Mouse (Mus musculus) small intestine, adult 2 months (tissue): ENCODE data around the gene Acnat1. TPM values are rescaled to one million over a fixed set of nuclear protein-coding genes. Genes with fewer than 3 reads are reported as not detected.
"Not testable (repeated sequence)": the region's sequence is repeated elsewhere in the genome, so short reads cannot be mapped to it uniquely, and the experiment has no call there.

Source experiments
- H3K27ac ChIP-seq: fragments of 200-500 bp; 2 replicates; pipeline ENCODE4 v1.5.1; 2012; ENCODE audit warnings: low read depth, low read length, control low read depth, inconsistent platforms; ENCODE audit not compliant: insufficient read depth
- H3K27me3 ChIP-seq: fragments of 200-500 bp; 2 replicates; pipeline ENCODE4 v1.6.1; 2012; ENCODE audit warnings: mild to moderate bottlenecking, moderate library complexity, low read length, inconsistent platforms; ENCODE audit not compliant: control insufficient read depth, insufficient read depth
- H3K36me3 ChIP-seq: fragments of 200-500 bp; 2 replicates; pipeline ENCODE4 v1.6.1; 2012; ENCODE audit warnings: mild to moderate bottlenecking, low read length, control low read depth, inconsistent platforms; ENCODE audit not compliant: control insufficient read depth, insufficient read depth
- H3K4me1 ChIP-seq: fragments of 200-500 bp; 2 replicates; pipeline ENCODE4 v1.6.1; 2012; ENCODE audit warnings: low read length, inconsistent platforms, mixed read lengths; ENCODE audit not compliant: control insufficient read depth, insufficient read depth, insufficient read length
- H3K4me3 ChIP-seq: fragments of 200-500 bp; 2 replicates; pipeline ENCODE4 v1.5.1; 2012; ENCODE audit warnings: low read depth, mild to moderate bottlenecking, control low read depth, inconsistent platforms, low read length, moderate library complexity
- CTCF ChIP-seq: fragments of 200-500 bp; IDR thresholded peaks from 2 replicates; pipeline ENCODE4 v1.5.1; 2012; ENCODE audit warnings: low read depth, mild to moderate bottlenecking, control low read depth, inconsistent platforms, low read length, moderate library complexity, mixed read lengths; ENCODE audit not compliant: insufficient replicate concordance, insufficient read length; ENCODE audit errors: extremely low read depth
- POLR2A ChIP-seq: fragments of 200-500 bp; IDR thresholded peaks from 2 replicates; pipeline ENCODE4 v1.6.1; 2012; ENCODE audit warnings: low read depth, mild to moderate bottlenecking, control low read depth, inconsistent platforms, low read length, moderate library complexity
- WGBS: fragments of 180-500 bp; shearing (Covaris S2); methylation state at CpG from one replicate; pipeline ENCODE4 v1.1.7; 2018; 5-methylcytosine and 5-hydroxymethylcytosine counted together
- polyA plus RNA-seq: library from polyadenylated mRNA; depleted of rRNA; stranded (reverse); fragments of >200 nt; gene quantifications from 2 replicates; pipeline ENCODE4 v1.2.3, GENCODE M21; 2012

Acnat1 gene
- polyA plus RNA-seq, 1 experiment, result 6.5 TPM

GRCm38 (mm10) chr4:49478118-49478877 is 4.6 kb upstream of the Acnat1 start:
- 18% methylated on average over 19 of the region's 19 CpGs for WGBS
- Histone ChIP-seq H3K4me3 (peak overlapping the region; percentile 52), H3K27me3 (no peaks in the 10 kb centered on the region), H3K27ac (no peak overlapping the region), H3K36me3 (peaks cover 6% of the 10 kb centered on the region; the same call in 1 of the 2 replicates), H3K4me1 (peaks cover 18% of the 10 kb centered on the region; the same call in 1 of the 2 replicates)
- TF ChIP-seq CTCF (no peak), POLR2A (no peak)

- no peak overlapping the region for H3K27ac ChIP-seq
- TF ChIP-seq POLR2A (no peak), CTCF (no peak)
- no peak overlapping the region for H3K4me3 ChIP-seq
- peaks cover 6% of the 10 kb centered on the region; the same call in 1 of the 2 replicates for H3K36me3 ChIP-seq
- H3K4me1 ChIP-seq, result peaks cover 8% of the 10 kb centered on the region; the same call in 1 of the 2 replicates
- no peaks in the 10 kb centered on the region for H3K27me3 ChIP-seq
These were observed 871 bp upstream of the Acnat1 start for GRCm38 (mm10) chr4:49474583-49474982.

GRCm38 (mm10) chr4:49469435-49470151 is 4.1 kb downstream of the Acnat1 start:
- Histone ChIP-seq H3K27me3 (no peaks in the 10 kb centered on the region), H3K4me1 (peaks cover under 1% of the 10 kb centered on the region; the same call in 1 of the 2 replicates), H3K4me3 (no peak overlapping the region), H3K36me3 (peaks cover 11% of the 10 kb centered on the region), H3K27ac (no peak overlapping the region)
- TF ChIP-seq POLR2A (no peak), CTCF (no peak)
- WGBS, result 35% methylated on average over 3 of the region's 3 CpGs

- H3K4me3 ChIP-seq, result no peak overlapping the region
- no peak overlapping the region for H3K27ac ChIP-seq
- WGBS, result 96% methylated on average over 6 of the region's 6 CpGs
- no peaks in the 10 kb centered on the region for H3K4me1 ChIP-seq
- no peak for TF ChIP-seq CTCF
- TF ChIP-seq POLR2A, result no peak
- peaks cover 11% of the 10 kb centered on the region for H3K36me3 ChIP-seq
- no peaks in the 10 kb centered on the region for H3K27me3 ChIP-seq
These were observed 6.4 kb downstream of the Acnat1 start for GRCm38 (mm10) chr4:49467360-49467759.

DNA sequence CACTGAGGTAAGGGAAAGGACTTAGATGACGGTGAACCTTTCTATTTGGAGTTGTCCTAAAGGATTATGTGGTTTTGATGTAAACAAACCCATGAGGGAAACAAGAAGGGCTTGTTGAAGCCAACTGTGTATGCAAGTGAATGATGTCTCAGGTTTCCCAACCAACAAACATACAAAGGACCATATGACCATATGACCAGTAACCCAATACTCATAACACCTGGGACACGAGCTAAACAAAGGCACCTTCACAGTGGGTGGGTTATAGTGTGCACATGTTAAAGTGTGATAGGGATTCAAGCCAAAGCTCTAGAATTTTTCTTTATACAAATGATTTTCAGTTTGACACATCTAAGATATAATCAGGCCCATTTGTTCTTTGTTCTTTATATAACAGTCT is 17.5 kb downstream of the Acnat1 start:
- H3K27me3 ChIP-seq, result no peaks in the 10 kb centered on the region
- WGBS, result 79% methylated on average over 2 of the region's 2 CpGs
- 0 out of 2 replicates have a peak, but pooled peaks cover 1% of the 10 kb centered on the region for H3K36me3 ChIP-seq
- no peak for TF ChIP-seq POLR2A
- TF ChIP-seq CTCF, result no peak
- no peak overlapping the region for H3K4me3 ChIP-seq
- 0 out of 2 replicates have a peak, but pooled peaks cover 2% of the 10 kb centered on the region for H3K4me1 ChIP-seq
- H3K27ac ChIP-seq, result no peak overlapping the region

- Histone ChIP-seq H3K27ac (no peak overlapping the region), H3K4me1 (0 out of 2 replicates have a peak, but pooled peaks cover 2% of the 10 kb centered on the region), H3K4me3 (no peak overlapping the region), H3K36me3 (peaks cover 1% of the 10 kb centered on the region; the same call in 1 of the 2 replicates), H3K27me3 (no peaks in the 10 kb centered on the region)
- TF ChIP-seq POLR2A (no peak), CTCF (no peak)
- WGBS, result 25% methylated on average over 1 of the region's 1 CpGs
These were observed 21.7 kb downstream of the Acnat1 start for GRCm38 (mm10) chr4:49451848-49452551.

GRCm38 (mm10) chr4:49451133-49451847 is 22.4 kb downstream of the Acnat1 start:
- H3K36me3 ChIP-seq, H3K27me3 ChIP-seq, H3K4me3 ChIP-seq, H3K27ac ChIP-seq, H3K4me1 ChIP-seq: not testable (repeated sequence)
- 42% methylated on average over 1 of the region's 1 CpGs for WGBS

DNA sequence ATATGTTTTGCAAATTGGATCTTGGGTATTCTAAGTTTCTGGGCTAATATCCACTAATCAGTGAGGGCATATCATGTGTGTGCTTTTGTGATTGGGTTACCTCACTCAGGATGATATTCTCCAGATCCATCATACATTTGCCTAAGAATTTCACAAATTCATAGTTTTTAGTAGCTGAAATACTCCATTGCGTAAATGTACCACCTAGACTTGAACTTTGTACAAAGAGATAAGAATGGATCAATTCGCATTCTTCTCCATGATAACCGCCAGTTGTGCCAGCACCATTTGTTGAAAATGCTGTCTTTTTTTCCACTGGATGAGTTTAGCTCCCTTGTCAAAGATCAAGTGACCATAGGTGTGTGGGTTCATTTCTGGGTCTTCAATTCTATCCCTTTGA is 36.7 kb downstream of the Acnat1 start:
- H3K4me1 ChIP-seq, H3K27me3 ChIP-seq, H3K27ac ChIP-seq, H3K36me3 ChIP-seq, H3K4me3 ChIP-seq: not testable (repeated sequence)
- WGBS, result 64% methylated on average over 3 of the region's 3 CpGs

DNA sequence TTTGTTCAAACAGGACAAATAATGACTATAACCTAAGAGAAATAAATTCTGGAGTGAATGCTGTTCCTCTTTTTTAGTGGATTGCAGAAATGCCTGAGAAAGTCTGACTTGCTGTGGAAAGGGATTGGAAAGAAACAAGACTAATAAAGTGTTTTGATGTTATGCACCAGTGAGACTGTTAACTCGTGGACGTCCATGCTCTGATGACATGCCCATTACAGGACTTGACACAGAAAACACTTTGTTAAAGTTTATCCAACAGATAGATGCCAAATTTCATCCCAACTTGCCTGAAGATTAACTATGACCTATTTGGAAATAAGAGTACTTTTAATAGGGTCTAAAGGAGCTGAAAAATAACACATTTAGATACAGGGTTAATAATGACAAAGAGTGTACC is 63.6 kb downstream of the Acnat1 start:
- not testable (repeated sequence) for H3K4me3 ChIP-seq
- 73% methylated on average over 2 of the region's 2 CpGs for WGBS

More for the DNA sequence above, 63.6 kb downstream of the Acnat1 start:
- not testable (repeated sequence) for H3K4me1 ChIP-seq, H3K27ac ChIP-seq, H3K36me3 ChIP-seq, H3K27me3 ChIP-seq
